Mouse (Mus musculus): ENCODE results near the gene Tbc1d12. TPM values are rescaled to one million over a fixed set of nuclear protein-coding genes. Genes with fewer than 3 reads are reported as not detected.
A peak's percentile ranks its signal among the peaks of the same experiment; 100 is the strongest.

Tbc1d12 gene
- polyA plus RNA-seq, 1 experiment = 4.5 TPM

DNA sequence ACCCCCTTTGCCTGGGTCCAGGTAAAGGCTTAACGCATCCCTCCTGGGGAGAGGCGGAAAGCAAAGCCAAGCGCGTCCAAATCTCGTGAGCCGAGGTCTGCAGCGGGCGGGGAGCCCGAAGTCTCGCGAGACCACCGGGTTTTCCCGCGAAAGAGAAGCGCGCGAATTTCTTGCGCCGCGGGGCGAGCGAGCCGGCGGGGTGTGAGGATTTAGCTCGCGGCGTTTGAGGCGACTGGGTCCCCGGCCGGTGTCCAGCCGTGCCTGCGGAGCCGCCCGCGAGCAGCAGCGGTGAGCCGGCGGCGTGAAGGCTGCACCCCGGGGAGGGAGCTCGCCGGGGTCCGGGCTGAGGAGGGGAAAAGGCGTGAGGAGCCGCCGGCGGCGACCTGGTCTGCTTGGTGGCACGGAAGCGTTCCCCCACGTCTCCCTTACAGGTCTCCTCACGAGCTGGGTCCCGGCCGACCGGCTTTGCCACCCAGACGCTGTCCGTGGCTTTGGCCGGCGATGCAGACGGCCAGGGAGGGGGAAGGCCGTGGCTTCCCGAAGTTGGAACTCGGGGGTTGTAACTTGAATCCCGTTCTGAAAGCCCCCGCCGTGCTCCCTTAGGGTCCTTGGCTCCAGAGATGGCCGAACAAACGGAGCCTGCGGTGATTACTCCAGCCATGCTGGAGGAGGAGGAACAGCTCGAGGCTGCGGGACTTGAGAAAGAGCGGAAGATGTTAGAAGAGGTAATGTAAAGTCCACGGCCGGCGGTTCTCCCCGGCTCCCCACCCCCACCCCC is 94.6 kb downstream of the Tbc1d12 start, which contains the start of gene Hells:
Hells (plus strand) TSS at position 128 of the 778 bp plus-strand sequence.
- Histone ChIP-seq H3K4me3 (ENCODE audit: insufficient read depth, low read length) (peak within 1 kb of the TSS; percentile 97), H3K27ac (ENCODE audit: insufficient read depth, low read depth, low read length) (peak within 1 kb of the TSS; percentile 50), H3K4me1 (ENCODE audit: control insufficient read depth, insufficient read depth, low read length) (peaks cover 5% of the 10 kb centered on the region; the same call in 1 of the 2 replicates)
- TF ChIP-seq POLR2A (IDR thresholded peaks at IDR 0.05; ENCODE audit: borderline replicate concordance, low read depth, low read length) = no peak
- no peak for TF ChIP-seq CTCF (IDR thresholded peaks at IDR 0.05; ENCODE audit: low read depth, low read length)

GRCm38 (mm10) chr19:38931566-38931890 is 95.1 kb downstream of the Tbc1d12 start:
- H3K4me1 ChIP-seq (ENCODE audit: control insufficient read depth, insufficient read depth, low read length) = peaks cover 5% of the 10 kb centered on the region; the same call in 1 of the 2 replicates
- peak overlapping the region; percentile 97 for H3K4me3 ChIP-seq (ENCODE audit: insufficient read depth, low read length)
- TF ChIP-seq CTCF (IDR thresholded peaks at IDR 0.05; ENCODE audit: low read depth, low read length) = no peak
- TF ChIP-seq POLR2A (IDR thresholded peaks at IDR 0.05; ENCODE audit: borderline replicate concordance, low read depth, low read length) = no peak
- no peak overlapping the region for H3K27ac ChIP-seq (ENCODE audit: insufficient read depth, low read depth, low read length)

DNA sequence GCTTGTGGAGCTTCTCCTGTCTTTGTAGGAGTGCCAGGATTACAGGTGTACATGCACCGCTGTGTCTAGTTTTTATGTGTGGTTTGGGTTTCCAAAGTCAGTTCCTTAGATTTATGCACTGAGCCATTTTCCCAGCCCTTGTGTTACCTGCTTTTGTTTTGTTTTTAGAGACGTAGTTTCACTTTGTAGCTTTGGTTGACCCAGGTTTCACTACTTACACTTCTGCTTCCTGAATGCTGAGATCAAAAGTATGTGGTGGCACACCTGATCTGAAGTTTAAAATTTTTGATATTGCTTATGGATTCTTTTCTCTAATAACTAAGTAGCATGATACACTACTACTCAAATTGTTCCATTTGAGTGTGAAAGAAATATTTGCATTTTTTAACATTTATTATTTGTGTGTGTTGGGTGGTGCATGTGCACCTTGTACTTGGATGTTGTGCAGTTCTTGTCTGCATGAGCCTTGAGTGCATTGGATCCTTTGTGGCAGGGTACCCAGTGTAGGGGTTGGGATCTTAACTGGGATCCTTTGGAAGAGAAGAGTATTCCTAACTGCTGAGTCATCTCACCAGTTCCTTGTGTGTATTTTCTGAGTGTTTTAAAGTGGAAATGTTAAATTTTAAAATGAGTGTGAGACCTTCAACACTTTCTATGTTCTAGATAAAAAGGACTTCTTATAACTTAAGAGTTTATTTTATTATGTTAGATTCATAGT is 108.4 kb downstream of the Tbc1d12 start:
- TF ChIP-seq POLR2A (IDR thresholded peaks at IDR 0.05; ENCODE audit: borderline replicate concordance, low read depth, low read length) (no peak), CTCF (IDR thresholded peaks at IDR 0.05; ENCODE audit: low read depth, low read length) (no peak)
- Histone ChIP-seq H3K4me3 (ENCODE audit: insufficient read depth, low read length) (no peak overlapping the region), H3K27ac (ENCODE audit: insufficient read depth, low read depth, low read length) (no peak overlapping the region), H3K4me1 (ENCODE audit: control insufficient read depth, insufficient read depth, low read length) (peaks cover 5% of the 10 kb centered on the region)

Other genes with a start within 250 kb of the Tbc1d12 start
- gene Noc3l, start 17.3 kb upstream of the Tbc1d12 start, polyA plus RNA-seq (2012; ENCODE audit: insufficient read depth, insufficient read length, missing spikeins) = 5.9 and 7.2 TPM in 2 replicates
- gene Hells, start 94.3 kb downstream of the Tbc1d12 start, polyA plus RNA-seq (2012; ENCODE audit: insufficient read depth, insufficient read length, missing spikeins) = 18.2 and 19.5 TPM in 2 replicates
- not detected in 2 replicates for gene Cyp2c55, start 170.4 kb downstream of the Tbc1d12 start, polyA plus RNA-seq (2012; ENCODE audit: insufficient read depth, insufficient read length, missing spikeins)
- gene Cyp2c65, start 224.4 kb downstream of the Tbc1d12 start, polyA plus RNA-seq (2012; ENCODE audit: insufficient read depth, insufficient read length, missing spikeins) = not detected in 2 replicates

Data from bone marrow macrophage, adult 2 months (primary cell).